Mouse (Mus musculus) hindbrain, embryonic 11.5 days (tissue): Measurements from ENCODE around the gene Mrpl11. TPM values are rescaled to one million over a fixed set of nuclear protein-coding genes. Genes with fewer than 3 reads are reported as not detected.

Source experiments
- ATAC-seq: fragments of 200-750 bp; cut with Nextera tagmentation; 2 replicates; pipeline ENCODE4 v1.8.0; 2017; ENCODE audit warnings: mild to moderate bottlenecking, moderate TSS enrichment, moderate library complexity; ENCODE audit not compliant: low FRiP score
- DNase-seq: peaks from one replicate; pipeline ENCODE4 v3.0.0-alpha.2; 2015; ENCODE audit warnings: low spot score
- H3K27ac ChIP-seq: fragments of 300-500 bp; sonication (generic); 2 replicates; pipeline ENCODE4 v1.5.1; 2014; ENCODE audit warnings: mild to moderate bottlenecking, low read depth, low read length
- H3K27me3 ChIP-seq: fragments of 300-500 bp; sonication (generic); 2 replicates; pipeline ENCODE4 v1.6.1; 2014; ENCODE audit warnings: mild to moderate bottlenecking, low read length, moderate library complexity, mixed read lengths; ENCODE audit not compliant: control insufficient read depth, insufficient read depth
- H3K36me3 ChIP-seq: fragments of 300-500 bp; sonication (generic); 2 replicates; pipeline ENCODE4 v1.6.1; 2014; ENCODE audit warnings: mild to moderate bottlenecking, low read length, moderate library complexity, mixed read lengths; ENCODE audit not compliant: control insufficient read depth, insufficient read depth
- H3K4me1 ChIP-seq: fragments of 300-500 bp; sonication (generic); replicated peaks from 2 replicates; pipeline ENCODE4 v1.6.1; 2014; ENCODE audit warnings: low read length, mixed read lengths; ENCODE audit not compliant: control insufficient read depth, insufficient read depth
- H3K4me2 ChIP-seq: fragments of 300-500 bp; sonication (generic); replicated peaks from 2 replicates; pipeline ENCODE4 v1.6.1; 2014; ENCODE audit warnings: mild to moderate bottlenecking, low read depth, low read length
- H3K4me3 ChIP-seq: fragments of 300-500 bp; sonication (generic); 2 replicates; pipeline ENCODE4 v1.5.1; 2014; ENCODE audit warnings: low read depth, low read length
- H3K9ac ChIP-seq: fragments of 300-500 bp; sonication (generic); 2 replicates; pipeline ENCODE4 v1.6.1; 2014; ENCODE audit warnings: low read depth, low read length
- H3K9me3 ChIP-seq: fragments of 300-500 bp; sonication (generic); 2 replicates; pipeline ENCODE4 v1.6.1; 2016; ENCODE audit warnings: low read length; ENCODE audit not compliant: control insufficient read depth
- WGBS: fragments of 180-500 bp; shearing (Covaris S2); extraction: QIAGEN DNeasy Blood & Tissue Kit; methylation state at CpG from one replicate; pipeline ENCODE4 v1.1.7; 2014; 5-methylcytosine and 5-hydroxymethylcytosine counted together
- polyA plus RNA-seq: library from polyadenylated mRNA; unstranded; fragments of >200 nt; fragmentation: Nextera tagmentation; extraction: Ambion mirVana; gene quantifications from 2 replicates; pipeline ENCODE4 v1.2.1, GENCODE M21; 2014

Gene Mrpl11
- polyA plus RNA-seq = 153 and 158 TPM in 2 replicates

GRCm38 (mm10) chr19:4961928-4962601 is at the start of gene Mrpl11:
Gene Mrpl11 (plus strand): TSS chr19:4962147.
- peak; percentile 94 for ATAC-seq

GRCm38 (mm10) chr19:4915924-4916603 is 45.9 kb upstream of the Mrpl11 start:
- no peak overlapping the region for H3K27ac ChIP-seq
- no peak overlapping the region for H3K4me3 ChIP-seq
- DNase-seq = no peak
- no peaks in the 10 kb centered on the region for H3K4me1 ChIP-seq
- peaks cover 29% of the 10 kb centered on the region for H3K36me3 ChIP-seq
- ATAC-seq = no peak
- 92% methylated on average over 15 of the region's 15 CpGs for WGBS
- no peak overlapping the region for H3K9ac ChIP-seq
- H3K9me3 ChIP-seq = no peaks in the 10 kb centered on the region
- H3K4me2 ChIP-seq = no peak overlapping the region
- no peaks in the 10 kb centered on the region for H3K27me3 ChIP-seq

More at GRCm38 (mm10) chr19:4961928-4962601, at the start of gene Mrpl11:
- Histone ChIP-seq H3K27ac (peak within 1 kb of the TSS; percentile 31; the same call in 1 of the 2 replicates), H3K27me3 (no peaks in the 10 kb centered on the region), H3K4me2 (peak within 1 kb of the TSS; percentile 43), H3K4me3 (peak within 1 kb of the TSS; percentile 72), H3K9me3 (no peaks in the 10 kb centered on the region), H3K4me1 (no peaks in the 10 kb centered on the region), H3K9ac (peak within 1 kb of the TSS; percentile 80), H3K36me3 (peaks cover 3% of the 10 kb centered on the region; the same call in 1 of the 2 replicates)
- WGBS = under 1% methylated on average over 34 of the region's 34 CpGs
- peak; percentile 93 for DNase-seq

- ATAC-seq (no peak), DNase-seq (no peak)
- no peaks in the 10 kb centered on the region for H3K9me3 ChIP-seq
- H3K27me3 ChIP-seq = no peaks in the 10 kb centered on the region
- H3K4me1 ChIP-seq = no peaks in the 10 kb centered on the region
- 86% methylated on average over 10 of the region's 10 CpGs for WGBS
- H3K27ac ChIP-seq = no peak overlapping the region
- H3K36me3 ChIP-seq = peaks cover 30% of the 10 kb centered on the region
- H3K4me3 ChIP-seq = no peak overlapping the region
- no peak overlapping the region for H3K4me2 ChIP-seq
- H3K9ac ChIP-seq = no peak overlapping the region
Measured at GRCm38 (mm10) chr19:4916827-4917226, 45.1 kb upstream of the Mrpl11 start.

GRCm38 (mm10) chr19:4919652-4920051 is 42.3 kb upstream of the Mrpl11 start:
- H3K36me3 ChIP-seq = peaks cover 29% of the 10 kb centered on the region
- ATAC-seq (no peak), DNase-seq (no peak)
- no peak overlapping the region for H3K9ac ChIP-seq
- H3K27me3 ChIP-seq = no peaks in the 10 kb centered on the region
- H3K4me1 ChIP-seq = no peaks in the 10 kb centered on the region
- H3K27ac ChIP-seq = no peak overlapping the region
- no peaks in the 10 kb centered on the region for H3K9me3 ChIP-seq
- H3K4me2 ChIP-seq = no peak overlapping the region
- 90% methylated on average over 6 of the region's 6 CpGs for WGBS
- H3K4me3 ChIP-seq = no peak overlapping the region

- Histone ChIP-seq H3K9me3 (no peaks in the 10 kb centered on the region), H3K27ac (no peak overlapping the region), H3K36me3 (peaks cover 16% of the 10 kb centered on the region; the same call in 1 of the 2 replicates), H3K4me2 (no peak overlapping the region), H3K27me3 (no peaks in the 10 kb centered on the region), H3K4me3 (no peak overlapping the region), H3K4me1 (peaks cover 4% of the 10 kb centered on the region; the same call in 1 of the 2 replicates), H3K9ac (no peak overlapping the region)
- DNase-seq = no peak
- WGBS = 96% methylated on average over 11 of the region's 11 CpGs
- no peak for ATAC-seq
Measured at GRCm38 (mm10) chr19:4925121-4925860, 36.7 kb upstream of the Mrpl11 start.

- Histone ChIP-seq H3K4me1 (peaks cover 4% of the 10 kb centered on the region), H3K4me2 (peak within 1 kb of the TSS; percentile 53), H3K9me3 (no peaks in the 10 kb centered on the region), H3K27ac (peak within 1 kb of the TSS; percentile 70), H3K4me3 (peak within 1 kb of the TSS; percentile 53), H3K9ac (peak within 1 kb of the TSS; percentile 64), H3K27me3 (no peaks in the 10 kb centered on the region), H3K36me3 (0 out of 2 replicates have a peak, but pooled peaks cover 4% of the 10 kb centered on the region)
- DNase-seq (peak; percentile 99), ATAC-seq (peak; percentile 98)
- WGBS = under 1% methylated on average over 32 of the region's 32 CpGs
Measured at GRCm38 (mm10) chr19:4927904-4928531, 33.9 kb upstream of the Mrpl11 start, which contains the start of gene Dpp3. Gene Dpp3 (minus strand): TSS chr19:4928287.

GRCm38 (mm10) chr19:4928781-4929180 is 33.2 kb upstream of the Mrpl11 start:
- Histone ChIP-seq H3K4me2 (peak overlapping the region; percentile 53), H3K27me3 (no peaks in the 10 kb centered on the region), H3K9me3 (no peaks in the 10 kb centered on the region), H3K4me3 (peak overlapping the region; percentile 53), H3K27ac (peak overlapping the region; percentile 70; the same call in 1 of the 2 replicates), H3K36me3 (0 out of 2 replicates have a peak, but pooled peaks cover 2% of the 10 kb centered on the region), H3K9ac (peak overlapping the region; percentile 64), H3K4me1 (peaks cover 4% of the 10 kb centered on the region)
- ATAC-seq = no peak
- no peak for DNase-seq
- 64% methylated on average over 5 of the region's 5 CpGs for WGBS

GRCm38 (mm10) chr19:4936896-4937295 is 25.1 kb upstream of the Mrpl11 start:
- no peak overlapping the region for H3K9ac ChIP-seq
- ATAC-seq (no peak), DNase-seq (no peak)
- H3K4me3 ChIP-seq = no peak overlapping the region
- no peaks in the 10 kb centered on the region; the same call in 1 of the 2 replicates for H3K4me1 ChIP-seq
- H3K27ac ChIP-seq = no peak overlapping the region
- no peak overlapping the region for H3K4me2 ChIP-seq
- H3K27me3 ChIP-seq = peaks cover 4% of the 10 kb centered on the region
- H3K9me3 ChIP-seq = no peaks in the 10 kb centered on the region
- WGBS = 82% methylated on average over 2 of the region's 2 CpGs
- no peaks in the 10 kb centered on the region for H3K36me3 ChIP-seq
